Mouse (Mus musculus): ENCODE data around the gene 3110082I17Rik.

Gene 3110082I17Rik

DNA sequence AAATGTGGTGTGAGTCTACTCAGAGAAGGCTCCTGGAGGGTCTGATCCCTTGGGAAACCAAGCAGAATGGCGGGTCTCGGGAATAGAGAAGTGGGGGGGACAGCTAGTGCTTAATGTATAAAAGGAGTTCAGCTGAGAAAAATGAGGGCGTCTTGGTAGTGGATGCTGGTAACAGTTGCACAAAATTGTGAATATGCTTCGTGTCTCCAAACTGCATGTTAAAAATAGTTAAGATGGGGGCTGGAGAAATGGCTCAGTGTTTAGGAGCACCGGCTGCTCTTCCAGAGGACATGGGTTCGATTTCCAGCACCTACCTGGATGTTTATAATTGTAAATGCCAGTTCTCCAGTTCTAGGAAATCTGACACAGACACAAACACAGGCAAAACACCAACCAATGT lies 139.0 kb downstream of the 3110082I17Rik start:
- DNase-seq = no peak

DNA sequence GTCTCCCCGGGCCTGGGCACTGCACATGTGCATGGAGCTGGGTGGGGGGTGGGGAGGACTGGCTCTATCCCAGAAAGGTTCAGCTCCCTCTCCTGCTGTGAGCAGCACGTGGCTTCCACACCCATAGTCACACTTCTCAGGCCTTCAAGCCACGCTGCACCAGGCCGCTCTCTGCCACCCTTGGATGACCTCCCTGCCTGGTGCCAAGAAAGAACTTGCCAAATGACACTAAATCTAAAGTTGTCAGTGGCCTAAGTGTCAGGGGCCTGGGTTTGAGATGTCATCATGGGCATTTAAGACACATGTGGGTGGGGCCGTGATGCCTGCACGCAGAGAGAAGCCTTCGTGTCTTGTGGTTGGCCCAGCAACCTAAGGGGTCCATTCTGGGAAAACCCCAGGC lies 139.9 kb downstream of the 3110082I17Rik start:
- no peak for DNase-seq

DNA sequence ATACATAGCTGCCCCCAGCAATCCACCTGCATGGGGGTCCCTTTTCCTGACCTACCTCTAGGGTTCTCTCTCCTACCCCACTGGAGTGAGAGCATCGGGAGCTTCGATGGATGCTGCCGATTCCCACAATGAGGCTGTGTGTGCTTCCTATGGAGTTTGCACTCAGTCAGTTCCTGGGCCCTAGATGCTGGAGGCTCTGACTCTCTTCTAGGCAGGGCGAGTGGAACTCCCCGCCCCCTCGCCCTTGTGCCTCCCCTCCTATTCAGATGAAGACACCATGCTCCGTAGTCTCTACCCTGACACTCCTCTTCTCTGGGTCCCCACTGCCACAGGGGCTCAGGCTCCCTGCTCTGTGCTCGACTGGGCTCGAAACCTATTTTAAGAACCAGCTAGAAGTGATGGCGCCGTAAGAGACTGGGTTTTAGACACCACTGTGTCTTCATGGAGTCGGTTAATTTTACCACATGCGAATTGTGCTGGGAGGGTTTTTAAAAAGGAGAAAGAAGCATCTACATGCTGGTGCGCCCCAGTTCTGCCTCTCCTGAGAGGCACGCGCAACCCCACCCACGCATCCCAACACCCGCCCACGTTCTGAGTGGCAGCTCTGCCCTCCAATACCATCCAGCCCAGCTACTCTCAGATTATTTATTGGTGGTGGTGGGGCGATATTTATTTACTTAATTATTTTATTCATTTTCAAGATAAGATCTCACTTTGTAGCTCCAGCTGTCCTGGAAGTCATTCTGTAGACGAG lies 142.4 kb downstream of the 3110082I17Rik start:
- peak in 1 of 2 experiments; percentile 64 for DNase-seq

DNA sequence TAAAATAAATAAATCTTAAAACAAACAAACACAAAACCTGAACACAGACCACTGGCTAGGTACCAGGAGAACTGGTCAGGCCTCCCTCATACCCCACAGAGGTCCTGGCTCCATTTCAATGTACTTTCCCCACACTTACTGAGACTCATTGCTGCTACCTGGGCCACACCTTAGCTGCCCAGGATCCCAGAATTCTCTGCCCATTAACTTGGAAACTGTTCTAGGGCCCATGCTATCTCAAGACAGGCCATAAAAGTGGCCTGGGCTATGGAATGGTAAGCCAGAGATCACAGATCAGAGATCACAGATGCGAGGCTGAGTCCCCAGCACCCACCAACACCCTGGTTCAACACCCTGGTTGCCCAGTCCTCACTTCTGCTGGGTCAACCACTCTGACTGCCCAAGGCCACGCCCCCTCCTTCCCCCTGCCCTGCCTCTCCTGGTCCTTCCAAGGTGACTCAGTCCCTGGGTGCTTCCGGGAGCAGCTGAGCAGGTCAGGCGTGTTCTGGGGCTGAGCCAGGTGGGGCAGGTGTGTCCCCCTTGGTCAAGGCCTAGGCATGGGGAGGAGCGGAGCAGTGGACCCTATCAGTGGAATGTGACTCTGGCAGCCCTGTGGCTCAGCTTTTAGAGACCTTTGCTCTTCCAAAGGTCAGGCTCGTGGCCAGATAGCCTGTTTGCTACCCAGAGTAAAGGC lies 143.2 kb downstream of the 3110082I17Rik start:
- DNase-seq = peak in 1 of 2 experiments; percentile 50

DNA sequence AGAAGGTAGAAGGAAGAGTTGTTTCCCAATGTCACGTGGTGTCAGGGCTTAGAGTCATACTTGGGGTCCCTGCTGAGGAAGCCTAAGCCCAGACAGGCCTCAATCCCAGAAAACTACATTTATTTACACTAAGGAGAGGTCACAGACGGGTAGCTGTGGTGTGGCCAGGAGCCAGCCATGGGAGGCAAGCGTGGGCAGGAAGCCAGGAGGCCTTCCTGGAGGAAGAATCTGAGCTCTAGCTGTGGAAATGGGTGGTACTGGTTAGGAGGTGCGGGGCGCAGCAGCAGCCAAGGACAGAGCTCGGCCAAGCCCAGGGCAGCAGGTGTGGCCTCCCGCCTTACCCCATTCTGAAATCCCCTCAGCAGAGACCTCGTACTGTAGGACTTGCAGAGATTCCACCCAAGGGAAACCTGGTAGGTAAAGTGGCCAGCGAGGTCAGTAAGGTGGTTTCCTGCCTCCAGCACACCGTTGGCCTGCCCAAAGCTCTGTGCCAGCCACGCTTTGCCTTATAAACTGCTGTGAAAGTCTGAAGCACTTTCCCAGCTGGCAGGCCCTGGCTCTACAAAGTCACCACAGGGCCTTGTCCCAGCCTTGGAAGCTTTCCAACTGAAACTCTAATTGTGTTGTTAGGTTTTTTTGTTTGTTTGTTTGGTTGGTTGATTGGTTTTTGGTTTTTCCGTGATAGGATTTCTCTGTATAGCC lies 145.2 kb downstream of the 3110082I17Rik start:
- no peak for DNase-seq

DNA sequence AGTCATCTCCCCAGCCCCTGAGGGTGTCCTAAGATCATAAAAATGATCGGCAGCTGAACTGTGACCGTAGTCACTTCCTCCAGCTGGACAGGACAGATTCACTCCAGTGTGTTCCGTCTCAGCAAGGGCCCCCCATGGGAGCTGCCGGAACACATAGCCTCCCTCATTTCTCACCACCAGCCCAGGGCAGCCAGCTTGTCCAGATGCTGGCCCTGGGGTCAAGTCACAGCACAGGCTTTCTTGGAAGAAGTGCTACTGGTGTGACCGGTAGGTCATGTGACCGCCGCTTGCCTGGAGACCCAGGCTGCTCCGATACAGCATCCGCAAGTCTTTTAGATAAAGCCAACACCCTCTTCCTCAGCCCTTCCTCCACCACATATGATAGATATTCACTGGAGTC lies 146.8 kb downstream of the 3110082I17Rik start:
- no peak for DNase-seq

DNA sequence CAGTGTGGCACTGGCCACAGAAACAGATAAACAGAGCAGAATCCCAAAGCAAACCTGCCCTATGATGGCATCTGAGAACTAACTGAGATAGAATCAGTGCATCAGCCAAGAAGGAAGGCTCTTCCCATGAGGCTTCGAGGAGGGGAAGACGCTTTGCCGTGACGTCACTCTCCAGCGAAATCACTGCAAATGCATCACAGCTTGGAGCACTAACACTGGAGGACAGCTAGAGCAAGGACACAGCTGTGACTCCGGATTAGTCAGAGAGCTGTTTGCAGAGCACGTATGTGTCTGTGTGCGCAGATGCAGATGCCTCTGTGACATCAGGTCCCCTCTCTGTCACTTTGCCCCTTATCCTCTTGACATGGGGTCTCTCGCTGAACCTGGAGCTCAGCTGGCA lies 148.5 kb downstream of the 3110082I17Rik start:
- DNase-seq = no peak

DNA sequence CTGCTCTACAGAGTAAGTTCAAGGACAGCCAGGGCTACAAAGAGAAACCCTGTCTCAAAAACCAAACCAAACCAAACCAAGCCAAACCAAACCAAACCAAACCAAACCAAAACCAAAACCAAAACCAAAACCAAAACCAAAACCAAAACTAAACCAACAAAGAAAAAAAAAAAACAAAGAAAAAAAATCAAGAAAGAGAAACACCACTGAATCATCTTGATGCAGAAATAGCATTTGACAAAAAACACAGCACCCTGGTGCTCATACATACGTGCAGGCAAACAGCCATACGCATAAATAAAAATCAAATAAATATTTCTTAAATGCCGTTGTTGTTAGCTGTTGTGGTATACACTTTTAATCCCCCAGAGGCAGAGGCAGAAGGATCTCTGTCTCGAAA lies 149.8 kb downstream of the 3110082I17Rik start:
- DNase-seq = no peak

DNA sequence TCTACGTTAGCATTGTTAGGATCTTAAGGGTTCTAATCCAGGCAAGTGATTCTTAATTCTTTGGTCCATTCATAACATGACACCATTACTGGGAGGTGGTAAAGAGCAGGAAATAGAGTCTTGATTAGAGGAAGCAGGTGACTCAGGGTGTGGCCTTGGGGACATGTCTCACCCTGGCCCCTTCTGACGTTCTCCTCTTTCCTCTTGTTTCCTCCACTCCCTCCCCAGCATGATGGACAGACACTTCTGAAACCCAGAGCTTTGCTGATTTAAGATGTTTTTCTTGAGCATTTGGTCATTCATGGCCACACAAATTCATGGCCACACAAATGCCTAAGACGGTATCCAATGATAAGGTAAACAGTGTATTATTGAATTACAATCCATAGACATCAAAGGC lies 150.4 kb downstream of the 3110082I17Rik start:
- no peak for DNase-seq
